Mouse (Mus musculus) embryo, embryonic 9.5 days (tissue): ENCODE data around the gene Gm1553.

Experiments
- DNase-seq: peaks from one replicate; pipeline ENCODE4 v3.0.0-alpha.2; 2017; ENCODE audit errors: extremely low spot score

Gm1553 gene

GRCm38 (mm10) chr10:82492518-82492917 is at the start of gene Gm1553:
TSS of gene Gm1553 (minus strand) at chr10:82492618.
- DNase-seq: no peak
